Mouse (Mus musculus): ENCODE data around the gene Ucp2. TPM values are rescaled to one million over a fixed set of nuclear protein-coding genes. Genes with fewer than 3 reads are reported as not detected.

Ucp2 gene
- 98.4 and 108 TPM in 2 replicates for polyA plus RNA-seq (2014; fragmentation: Nextera tagmentation; extraction: Ambion mirVana)

DNA sequence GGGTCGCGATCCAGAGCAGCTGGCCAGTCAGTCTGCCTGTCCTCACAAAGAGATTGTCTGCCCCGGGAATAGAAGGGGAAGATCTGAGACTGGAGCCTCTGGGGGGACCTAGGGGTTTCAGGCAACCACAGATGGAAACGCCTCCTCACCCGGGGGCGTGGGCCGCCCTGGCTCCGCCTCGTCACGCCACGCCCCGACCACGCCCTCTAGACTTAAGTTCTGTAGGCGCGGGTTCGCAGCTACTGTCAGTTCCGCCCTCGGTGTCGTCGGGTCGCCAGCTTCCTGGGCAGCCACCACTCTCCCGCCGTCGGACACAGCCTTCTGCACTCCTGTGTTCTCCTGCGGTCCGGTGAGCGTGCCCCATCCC is at the start of gene Ucp2:
Ucp2 (plus strand) TSS at position 221 of the 367 bp plus-strand sequence.
- ATAC-seq (replicated peaks; ENCODE audit: insufficient number of reproducible peaks, low FRiP score, low TSS enrichment, low read depth) (peak; percentile 40), DNase-seq (ENCODE audit: low spot score) (peak; percentile 84)
- WGBS = under 1% methylated on average over 27 of the region's 27 CpGs
- H3K9ac ChIP-seq (replicated peaks; ENCODE audit: low read length) = peak within 1 kb of the TSS; percentile 60
- no peaks in the 10 kb centered on the region for H3K27me3 ChIP-seq (ENCODE audit: control insufficient read depth, insufficient read depth, low read length)
- H3K4me3 ChIP-seq (ENCODE audit: low read depth, low read length) = peak within 1 kb of the TSS; percentile 42
- no peaks in the 10 kb centered on the region for H3K9me3 ChIP-seq (replicated peaks; ENCODE audit: control insufficient read depth, low read length)
- peaks cover 10% of the 10 kb centered on the region for H3K4me1 ChIP-seq (ENCODE audit: control insufficient read depth, insufficient read depth, low read length)
- 0 out of 2 replicates have a peak within 1 kb of the TSS, but pooled peaks have one; percentile 25 for H3K27ac ChIP-seq (replicated peaks; ENCODE audit: low read depth, low read length)
- peaks cover under 1% of the 10 kb centered on the region; the same call in 1 of the 2 replicates for H3K36me3 ChIP-seq (replicated peaks; ENCODE audit: control insufficient read depth, insufficient read depth, low read depth, low read length)
- peak within 1 kb of the TSS; percentile 85 for H3K4me2 ChIP-seq (ENCODE audit: low read depth, low read length)

GRCm38 (mm10) chr7:100443728-100444127 is 49.4 kb upstream of the Ucp2 start:
- no peaks in the 10 kb centered on the region for H3K4me1 ChIP-seq (ENCODE audit: control insufficient read depth, insufficient read depth, low read length)
- H3K4me3 ChIP-seq (ENCODE audit: low read depth, low read length) = no peak overlapping the region
- H3K4me2 ChIP-seq (ENCODE audit: low read depth, low read length) = no peak overlapping the region
- ATAC-seq (replicated peaks; ENCODE audit: insufficient number of reproducible peaks, low FRiP score, low TSS enrichment, low read depth) (no peak), DNase-seq (ENCODE audit: low spot score) (no peak)
- H3K27me3 ChIP-seq (ENCODE audit: control insufficient read depth, insufficient read depth, low read length) = no peaks in the 10 kb centered on the region
- 85% methylated on average over 4 of the region's 4 CpGs for WGBS
- H3K36me3 ChIP-seq (replicated peaks; ENCODE audit: control insufficient read depth, insufficient read depth, low read depth, low read length) = peaks cover 9% of the 10 kb centered on the region
- no peaks in the 10 kb centered on the region for H3K9me3 ChIP-seq (replicated peaks; ENCODE audit: control insufficient read depth, low read length)
- H3K9ac ChIP-seq (replicated peaks; ENCODE audit: low read length) = no peak overlapping the region
- no peak overlapping the region for H3K27ac ChIP-seq (replicated peaks; ENCODE audit: low read depth, low read length)

DNA sequence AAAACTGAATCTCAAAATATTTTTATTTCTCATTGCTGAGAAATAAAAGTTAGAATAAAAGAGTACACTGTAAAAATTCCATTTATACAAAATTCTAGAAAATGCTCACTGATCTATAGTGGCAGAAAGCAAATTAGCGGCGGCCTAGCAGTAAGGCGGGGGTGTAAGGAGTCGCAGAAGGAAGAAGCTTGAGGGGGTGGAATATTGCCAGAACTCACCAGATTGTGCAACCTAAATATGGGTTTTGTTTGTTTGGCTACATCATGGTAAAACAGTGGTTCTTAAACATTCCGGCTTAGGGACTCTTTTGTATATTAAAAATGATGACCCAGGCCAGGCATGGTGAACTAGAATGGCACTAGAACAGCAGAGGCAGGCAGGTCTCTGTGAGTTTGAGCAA is 46.9 kb upstream of the Ucp2 start:
- H3K27ac ChIP-seq (replicated peaks; ENCODE audit: low read depth, low read length) = no peak overlapping the region
- no peak overlapping the region for H3K9ac ChIP-seq (replicated peaks; ENCODE audit: low read length)
- ATAC-seq (replicated peaks; ENCODE audit: insufficient number of reproducible peaks, low FRiP score, low TSS enrichment, low read depth) = no peak
- H3K4me3 ChIP-seq (ENCODE audit: low read depth, low read length) = no peak overlapping the region
- no peak overlapping the region for H3K4me2 ChIP-seq (ENCODE audit: low read depth, low read length)
- no peak for DNase-seq (ENCODE audit: low spot score)
- 96% methylated on average over 5 of the region's 5 CpGs for WGBS
- no peaks in the 10 kb centered on the region for H3K27me3 ChIP-seq (ENCODE audit: control insufficient read depth, insufficient read depth, low read length)
- no peaks in the 10 kb centered on the region for H3K9me3 ChIP-seq (replicated peaks; ENCODE audit: control insufficient read depth, low read length)
- no peaks in the 10 kb centered on the region for H3K4me1 ChIP-seq (ENCODE audit: control insufficient read depth, insufficient read depth, low read length)
- H3K36me3 ChIP-seq (replicated peaks; ENCODE audit: control insufficient read depth, insufficient read depth, low read depth, low read length) = peaks cover 9% of the 10 kb centered on the region

GRCm38 (mm10) chr7:100448530-100448929 is 44.6 kb upstream of the Ucp2 start:
- Histone ChIP-seq H3K9me3 (replicated peaks; ENCODE audit: control insufficient read depth, low read length) (no peaks in the 10 kb centered on the region), H3K4me1 (ENCODE audit: control insufficient read depth, insufficient read depth, low read length) (no peaks in the 10 kb centered on the region), H3K27me3 (ENCODE audit: control insufficient read depth, insufficient read depth, low read length) (no peaks in the 10 kb centered on the region), H3K4me3 (ENCODE audit: low read depth, low read length) (no peak overlapping the region), H3K27ac (replicated peaks; ENCODE audit: low read depth, low read length) (no peak overlapping the region), H3K36me3 (replicated peaks; ENCODE audit: control insufficient read depth, insufficient read depth, low read depth, low read length) (peaks cover 10% of the 10 kb centered on the region), H3K9ac (replicated peaks; ENCODE audit: low read length) (no peak overlapping the region), H3K4me2 (ENCODE audit: low read depth, low read length) (no peak overlapping the region)
- no peak for DNase-seq (ENCODE audit: low spot score)
- ATAC-seq (replicated peaks; ENCODE audit: insufficient number of reproducible peaks, low FRiP score, low TSS enrichment, low read depth) = no peak
- WGBS = 95% methylated on average over 12 of the region's 12 CpGs

- Histone ChIP-seq H3K9me3 (replicated peaks; ENCODE audit: control insufficient read depth, low read length) (no peaks in the 10 kb centered on the region), H3K4me3 (ENCODE audit: low read depth, low read length) (no peak overlapping the region), H3K4me2 (ENCODE audit: low read depth, low read length) (no peak overlapping the region), H3K9ac (replicated peaks; ENCODE audit: low read length) (no peak overlapping the region), H3K4me1 (ENCODE audit: control insufficient read depth, insufficient read depth, low read length) (no peaks in the 10 kb centered on the region), H3K27ac (replicated peaks; ENCODE audit: low read depth, low read length) (no peak overlapping the region), H3K36me3 (replicated peaks; ENCODE audit: control insufficient read depth, insufficient read depth, low read depth, low read length) (peaks cover 10% of the 10 kb centered on the region), H3K27me3 (ENCODE audit: control insufficient read depth, insufficient read depth, low read length) (no peaks in the 10 kb centered on the region)
- no peak for DNase-seq (ENCODE audit: low spot score)
- 91% methylated on average over 3 of the region's 3 CpGs for WGBS
- no peak for ATAC-seq (replicated peaks; ENCODE audit: insufficient number of reproducible peaks, low FRiP score, low TSS enrichment, low read depth)
Observed at GRCm38 (mm10) chr7:100448985-100449384, 44.2 kb upstream of the Ucp2 start.

DNA sequence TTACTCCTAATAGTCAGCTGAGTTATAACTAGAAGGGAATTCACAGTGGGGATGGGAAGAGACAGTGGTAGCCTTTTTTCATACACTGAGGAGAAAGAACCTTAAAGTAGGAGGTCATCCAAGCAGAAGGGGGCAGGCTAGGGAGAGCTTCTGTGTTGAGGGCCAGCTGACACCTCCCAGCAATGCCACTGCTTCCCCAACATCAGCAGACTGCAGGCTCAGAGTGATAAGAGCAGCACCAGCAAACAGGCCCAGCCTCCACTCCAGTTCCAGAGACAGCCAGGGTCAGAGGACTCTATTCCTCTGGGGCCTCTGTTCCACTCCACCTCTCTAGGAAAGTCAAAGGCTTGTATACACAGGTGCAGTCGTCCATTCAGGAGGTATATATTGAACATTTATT is 35.0 kb upstream of the Ucp2 start:
- Histone ChIP-seq H3K4me3 (ENCODE audit: low read depth, low read length) (no peak overlapping the region), H3K27ac (replicated peaks; ENCODE audit: low read depth, low read length) (no peak overlapping the region), H3K9me3 (replicated peaks; ENCODE audit: control insufficient read depth, low read length) (no peaks in the 10 kb centered on the region), H3K36me3 (replicated peaks; ENCODE audit: control insufficient read depth, insufficient read depth, low read depth, low read length) (peaks cover 6% of the 10 kb centered on the region), H3K9ac (replicated peaks; ENCODE audit: low read length) (no peak overlapping the region), H3K27me3 (ENCODE audit: control insufficient read depth, insufficient read depth, low read length) (no peaks in the 10 kb centered on the region), H3K4me1 (ENCODE audit: control insufficient read depth, insufficient read depth, low read length) (no peaks in the 10 kb centered on the region), H3K4me2 (ENCODE audit: low read depth, low read length) (no peak overlapping the region)
- no peak for ATAC-seq (replicated peaks; ENCODE audit: insufficient number of reproducible peaks, low FRiP score, low TSS enrichment, low read depth)
- no peak for DNase-seq (ENCODE audit: low spot score)
- WGBS = 65% methylated on average over 1 of the region's 1 CpGs

DNA sequence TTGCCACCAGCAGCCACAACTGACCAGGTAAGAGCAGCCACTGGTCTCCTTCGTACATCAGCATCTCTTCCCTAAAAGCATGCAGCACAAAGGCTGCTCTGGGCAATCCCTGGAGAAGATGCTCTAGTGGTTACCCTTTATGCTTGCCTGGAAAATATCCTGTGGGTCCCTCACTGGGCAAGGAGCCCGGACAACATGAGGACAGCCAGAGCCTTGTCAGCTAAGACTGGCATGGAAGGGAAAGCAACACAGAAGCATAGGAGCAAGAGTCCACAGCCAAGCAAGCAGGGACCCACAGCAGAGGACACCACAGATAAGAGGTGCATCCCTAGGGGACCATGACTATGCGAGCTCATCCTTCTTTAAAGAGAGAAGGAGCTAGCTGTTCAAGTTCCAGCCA is 33.3 kb upstream of the Ucp2 start:
- Histone ChIP-seq H3K4me1 (ENCODE audit: control insufficient read depth, insufficient read depth, low read length) (no peaks in the 10 kb centered on the region), H3K4me2 (ENCODE audit: low read depth, low read length) (no peak overlapping the region), H3K27me3 (ENCODE audit: control insufficient read depth, insufficient read depth, low read length) (no peaks in the 10 kb centered on the region), H3K36me3 (replicated peaks; ENCODE audit: control insufficient read depth, insufficient read depth, low read depth, low read length) (peaks cover 3% of the 10 kb centered on the region), H3K4me3 (ENCODE audit: low read depth, low read length) (no peak overlapping the region), H3K9me3 (replicated peaks; ENCODE audit: control insufficient read depth, low read length) (no peaks in the 10 kb centered on the region), H3K27ac (replicated peaks; ENCODE audit: low read depth, low read length) (no peak overlapping the region), H3K9ac (replicated peaks; ENCODE audit: low read length) (no peak overlapping the region)
- 92% methylated on average over 3 of the region's 3 CpGs for WGBS
- ATAC-seq (replicated peaks; ENCODE audit: insufficient number of reproducible peaks, low FRiP score, low TSS enrichment, low read depth) = no peak
- no peak for DNase-seq (ENCODE audit: low spot score)

- H3K27me3 ChIP-seq (ENCODE audit: control insufficient read depth, insufficient read depth, low read length) = no peaks in the 10 kb centered on the region
- H3K4me3 ChIP-seq (ENCODE audit: low read depth, low read length) = no peak overlapping the region
- H3K36me3 ChIP-seq (replicated peaks; ENCODE audit: control insufficient read depth, insufficient read depth, low read depth, low read length) = no peaks in the 10 kb centered on the region; the same call in 1 of the 2 replicates
- no peaks in the 10 kb centered on the region for H3K4me1 ChIP-seq (ENCODE audit: control insufficient read depth, insufficient read depth, low read length)
- H3K9ac ChIP-seq (replicated peaks; ENCODE audit: low read length) = no peak overlapping the region
- H3K27ac ChIP-seq (replicated peaks; ENCODE audit: low read depth, low read length) = no peak overlapping the region
- DNase-seq (ENCODE audit: low spot score) (no peak), ATAC-seq (replicated peaks; ENCODE audit: insufficient number of reproducible peaks, low FRiP score, low TSS enrichment, low read depth) (no peak)
- H3K4me2 ChIP-seq (ENCODE audit: low read depth, low read length) = no peak overlapping the region
- WGBS = 88% methylated on average over 6 of the region's 6 CpGs
- no peaks in the 10 kb centered on the region for H3K9me3 ChIP-seq (replicated peaks; ENCODE audit: control insufficient read depth, low read length)
Observed at GRCm38 (mm10) chr7:100461621-100462151, 31.5 kb upstream of the Ucp2 start.

Data from embryonic facial prominence, embryonic 11.5 days (tissue).